Mouse (Mus musculus) ovary, postnatal 14 days (tissue): ENCODE data around the gene Tmem42.
A peak's percentile ranks its signal among the peaks of the same experiment; 100 is the strongest.

Experiments used
- DNase-seq: peaks from one replicate; pipeline ENCODE4 v3.0.0; 2022; ENCODE audit warnings: low spot score

Tmem42 gene

GRCm38 (mm10) chr9:123020995-123021631 is at the start of gene Tmem42:
Tmem42 (plus strand) TSS chr9:123021326.
- DNase-seq, result peak; percentile 74

- no peak for DNase-seq
Measured at GRCm38 (mm10) chr9:122998406-122999192, 22.5 kb upstream of the Tmem42 start.

GRCm38 (mm10) chr9:122999193-122999586 is 21.9 kb upstream of the Tmem42 start:
- no peak for DNase-seq

GRCm38 (mm10) chr9:123004718-123005117 is 16.4 kb upstream of the Tmem42 start:
- no peak for DNase-seq

GRCm38 (mm10) chr9:123006071-123006470 is 15.1 kb upstream of the Tmem42 start:
- no peak for DNase-seq

- no peak for DNase-seq
Measured at GRCm38 (mm10) chr9:123021636-123022379, 682 bp downstream of the Tmem42 start.

- no peak for DNase-seq
Measured at GRCm38 (mm10) chr9:123024201-123024600, 3.1 kb downstream of the Tmem42 start.

GRCm38 (mm10) chr9:123031496-123032246 is 10.5 kb downstream of the Tmem42 start:
- DNase-seq, result no peak

GRCm38 (mm10) chr9:123034426-123034825 is 13.3 kb downstream of the Tmem42 start, which contains the start of gene Tgm4:
Tgm4 (plus strand) TSS chr9:123034726.
- DNase-seq, result no peak

GRCm38 (mm10) chr9:123047665-123048064 is 26.5 kb downstream of the Tmem42 start:
- no peak for DNase-seq

GRCm38 (mm10) chr9:123058724-123059292 is 37.7 kb downstream of the Tmem42 start:
- no peak for DNase-seq

GRCm38 (mm10) chr9:123060172-123060571 is 39.0 kb downstream of the Tmem42 start:
- no peak for DNase-seq
